Mouse (Mus musculus) erythroblast, embryonic 14.5 days (primary cell): Measurements from ENCODE around the gene Ctu1. TPM values are rescaled to one million over a fixed set of nuclear protein-coding genes. Genes with fewer than 3 reads are reported as not detected.
"Not testable (repeated sequence)": the region's sequence is repeated elsewhere in the genome, so short reads cannot be mapped to it uniquely, and the experiment has no call there.

Experiments used
- H3K27me3 ChIP-seq: 2 replicates; pipeline ENCODE4 v1.6.1; 2012; ENCODE audit warnings: inconsistent platforms; ENCODE audit not compliant: control insufficient read depth
- H3K36me3 ChIP-seq: 2 replicates; pipeline ENCODE4 v1.6.1; 2012; ENCODE audit warnings: mild to moderate bottlenecking, inconsistent platforms; ENCODE audit not compliant: control insufficient read depth
- H3K4me1 ChIP-seq: 2 replicates; pipeline ENCODE4 v1.6.1; 2012; ENCODE audit warnings: inconsistent platforms; ENCODE audit not compliant: control insufficient read depth
- H3K4me3 ChIP-seq: replicated peaks from 2 replicates; pipeline ENCODE3; 2012; ENCODE audit warnings: moderate library complexity, mild to moderate bottlenecking, inconsistent platforms
- H3K9me3 ChIP-seq: 2 replicates; pipeline ENCODE4 v1.6.1; 2012; ENCODE audit warnings: low read length, inconsistent platforms, mixed read lengths; ENCODE audit not compliant: control insufficient read depth
- GATA1 ChIP-seq: IDR thresholded peaks from 2 replicates; pipeline ENCODE4 v1.6.1; 2012; ENCODE audit warnings: low read length, inconsistent platforms, mixed read lengths
- TAL1 ChIP-seq: IDR thresholded peaks from 3 replicates; pipeline ENCODE4 v1.6.1; 2012; ENCODE audit warnings: low read length, inconsistent platforms, mixed read lengths
- polyA plus RNA-seq: library from polyadenylated mRNA; stranded (reverse); fragments of >175 nt; gene quantifications from 2 replicates; pipeline ENCODE4 v1.2.3, GENCODE M21; 2012

The Ctu1 gene
- polyA plus RNA-seq, 1 experiment: 0.34 TPM

GRCm38 (mm10) chr7:43642587-43642986, 29.2 kb upstream of the Ctu1 start:
- Histone ChIP-seq H3K9me3 (no peaks in the 10 kb centered on the region; the same call in 1 of the 2 replicates), H3K36me3 (no peaks in the 10 kb centered on the region), H3K4me3 (no peak overlapping the region), H3K27me3 (no peaks in the 10 kb centered on the region), H3K4me1 (no peaks in the 10 kb centered on the region)
- TF ChIP-seq TAL1 (no peak), GATA1 (no peak)

- no peaks in the 10 kb centered on the region for H3K4me1 ChIP-seq
- H3K36me3 ChIP-seq: no peaks in the 10 kb centered on the region
- no peak overlapping the region for H3K4me3 ChIP-seq
- TF ChIP-seq TAL1: no peak
- H3K9me3 ChIP-seq: no peaks in the 10 kb centered on the region; the same call in 1 of the 2 replicates
- no peaks in the 10 kb centered on the region for H3K27me3 ChIP-seq
Observed at GRCm38 (mm10) chr7:43643046-43643652, 28.7 kb upstream of the Ctu1 start.

- TF ChIP-seq TAL1: no peak
- TF ChIP-seq GATA1: no peak
Observed at GRCm38 (mm10) chr7:43652683-43653082, 19.1 kb upstream of the Ctu1 start.

GRCm38 (mm10) chr7:43654519-43654918, 17.3 kb upstream of the Ctu1 start:
- Histone ChIP-seq H3K9me3 (peaks cover 4% of the 10 kb centered on the region), H3K27me3 (no peaks in the 10 kb centered on the region), H3K4me1 (no peaks in the 10 kb centered on the region), H3K36me3 (no peaks in the 10 kb centered on the region), H3K4me3 (no peak overlapping the region)
- no peak for TF ChIP-seq TAL1
- TF ChIP-seq GATA1: no peak

More at GRCm38 (mm10) chr7:43652683-43653082, 19.1 kb upstream of the Ctu1 start:
- Histone ChIP-seq H3K4me3 (no peak overlapping the region), H3K27me3 (no peaks in the 10 kb centered on the region), H3K9me3 (peaks cover 4% of the 10 kb centered on the region), H3K36me3 (no peaks in the 10 kb centered on the region), H3K4me1 (no peaks in the 10 kb centered on the region)

- TF ChIP-seq GATA1: no peak
- H3K36me3 ChIP-seq: no peaks in the 10 kb centered on the region
- no peak overlapping the region for H3K4me3 ChIP-seq
- H3K27me3 ChIP-seq: no peaks in the 10 kb centered on the region
- H3K4me1 ChIP-seq: no peaks in the 10 kb centered on the region
- peaks cover 2% of the 10 kb centered on the region for H3K9me3 ChIP-seq
Observed at GRCm38 (mm10) chr7:43656232-43656631, 15.6 kb upstream of the Ctu1 start.

- no peak within 1 kb of the TSS for H3K4me3 ChIP-seq
- no peaks in the 10 kb centered on the region for H3K36me3 ChIP-seq
- TF ChIP-seq TAL1: no peak
- no peak for TF ChIP-seq GATA1
- no peaks in the 10 kb centered on the region for H3K4me1 ChIP-seq
- H3K27me3 ChIP-seq: no peaks in the 10 kb centered on the region
- H3K9me3 ChIP-seq: no peaks in the 10 kb centered on the region
Observed at GRCm38 (mm10) chr7:43660002-43660401, 11.8 kb upstream of the Ctu1 start, which contains the start of gene Siglece. Gene Siglece, minus strand, starts transcription at chr7:43660161.

GRCm38 (mm10) chr7:43662804-43663203, 9.0 kb upstream of the Ctu1 start:
- Histone ChIP-seq H3K9me3 (no peaks in the 10 kb centered on the region), H3K27me3 (no peaks in the 10 kb centered on the region), H3K36me3 (no peaks in the 10 kb centered on the region), H3K4me3 (no peak overlapping the region), H3K4me1 (no peaks in the 10 kb centered on the region)
- no peak for TF ChIP-seq GATA1
- TF ChIP-seq TAL1: no peak

GRCm38 (mm10) chr7:43667221-43667620, 4.6 kb upstream of the Ctu1 start:
- peaks cover 15% of the 10 kb centered on the region for H3K4me1 ChIP-seq
- not testable (repeated sequence) for H3K4me3 ChIP-seq, H3K27me3 ChIP-seq, H3K9me3 ChIP-seq, H3K36me3 ChIP-seq

GRCm38 (mm10) chr7:43668582-43668981, 3.2 kb upstream of the Ctu1 start:
- TF ChIP-seq TAL1: no peak
- TF ChIP-seq GATA1: no peak
- peaks cover 24% of the 10 kb centered on the region for H3K4me1 ChIP-seq

GRCm38 (mm10) chr7:43671064-43671808, 580 bp upstream of the Ctu1 start:
- Histone ChIP-seq H3K4me1 (peaks cover 24% of the 10 kb centered on the region), H3K4me3 (peak overlapping the region; percentile 75), H3K27me3 (no peaks in the 10 kb centered on the region), H3K9me3 (peaks cover 6% of the 10 kb centered on the region), H3K36me3 (peaks cover 20% of the 10 kb centered on the region)
- no peak for TF ChIP-seq GATA1
- TF ChIP-seq TAL1: no peak

More at GRCm38 (mm10) chr7:43668582-43668981, 3.2 kb upstream of the Ctu1 start:
- Histone ChIP-seq H3K36me3 (no peaks in the 10 kb centered on the region), H3K9me3 (no peaks in the 10 kb centered on the region), H3K4me3 (no peak overlapping the region), H3K27me3 (no peaks in the 10 kb centered on the region)
